Mouse (Mus musculus) mesoderm, embryonic 11.5 days (tissue): Measurements from ENCODE around the gene Ceacam18.

Experiments used
- DNase-seq: peaks from one replicate; pipeline ENCODE4 v3.0.0-alpha.2; 2012; ENCODE audit warnings: low read depth, low spot score

Gene Ceacam18

DNA sequence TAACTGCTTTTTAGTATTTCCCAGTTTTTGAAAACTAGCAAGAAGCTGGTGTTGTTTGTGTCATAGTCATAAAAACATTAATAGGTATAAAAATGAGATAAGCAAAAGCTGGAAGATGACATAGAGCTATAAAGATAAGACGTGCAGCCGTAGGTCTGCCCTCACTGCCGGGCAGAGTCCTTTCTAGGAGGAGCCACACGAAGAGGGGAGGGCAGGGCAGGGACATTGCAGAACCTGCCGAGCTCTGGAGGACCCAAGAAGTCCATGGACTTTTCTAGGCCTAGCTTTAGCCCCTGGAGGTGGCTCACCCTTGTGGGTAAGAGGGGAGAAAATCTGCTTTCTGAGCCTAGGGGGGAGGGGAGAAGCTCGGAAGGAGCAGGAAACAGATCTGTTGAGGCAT lies at the start of gene Ceacam18:
Gene Ceacam18, plus strand, starts transcription at position 208 of the 400 bp plus-strand sequence.
- DNase-seq = no peak

GRCm38 (mm10) chr7:43584790-43585189 lies 49.7 kb upstream of the Ceacam18 start:
- no peak for DNase-seq

DNA sequence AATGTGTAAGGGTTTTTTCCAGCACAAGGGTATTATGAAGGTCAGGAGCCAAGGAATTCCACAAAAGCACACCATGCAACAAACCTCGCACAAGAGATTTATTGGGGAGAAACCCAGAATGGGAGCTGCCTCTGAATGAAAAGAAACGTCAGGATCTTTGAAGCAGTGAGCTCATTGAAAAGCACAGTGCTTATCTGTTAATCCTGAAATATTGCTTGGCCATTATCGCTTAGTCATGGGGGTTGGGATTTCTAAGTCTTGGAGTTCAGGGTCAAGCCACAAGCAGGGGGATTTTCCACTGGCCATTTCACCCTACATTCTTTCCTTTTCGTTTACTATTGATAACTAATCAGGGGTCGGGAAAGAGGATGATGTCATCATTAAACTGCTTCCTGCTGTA lies 32.6 kb upstream of the Ceacam18 start:
- DNase-seq = peak; percentile 34

DNA sequence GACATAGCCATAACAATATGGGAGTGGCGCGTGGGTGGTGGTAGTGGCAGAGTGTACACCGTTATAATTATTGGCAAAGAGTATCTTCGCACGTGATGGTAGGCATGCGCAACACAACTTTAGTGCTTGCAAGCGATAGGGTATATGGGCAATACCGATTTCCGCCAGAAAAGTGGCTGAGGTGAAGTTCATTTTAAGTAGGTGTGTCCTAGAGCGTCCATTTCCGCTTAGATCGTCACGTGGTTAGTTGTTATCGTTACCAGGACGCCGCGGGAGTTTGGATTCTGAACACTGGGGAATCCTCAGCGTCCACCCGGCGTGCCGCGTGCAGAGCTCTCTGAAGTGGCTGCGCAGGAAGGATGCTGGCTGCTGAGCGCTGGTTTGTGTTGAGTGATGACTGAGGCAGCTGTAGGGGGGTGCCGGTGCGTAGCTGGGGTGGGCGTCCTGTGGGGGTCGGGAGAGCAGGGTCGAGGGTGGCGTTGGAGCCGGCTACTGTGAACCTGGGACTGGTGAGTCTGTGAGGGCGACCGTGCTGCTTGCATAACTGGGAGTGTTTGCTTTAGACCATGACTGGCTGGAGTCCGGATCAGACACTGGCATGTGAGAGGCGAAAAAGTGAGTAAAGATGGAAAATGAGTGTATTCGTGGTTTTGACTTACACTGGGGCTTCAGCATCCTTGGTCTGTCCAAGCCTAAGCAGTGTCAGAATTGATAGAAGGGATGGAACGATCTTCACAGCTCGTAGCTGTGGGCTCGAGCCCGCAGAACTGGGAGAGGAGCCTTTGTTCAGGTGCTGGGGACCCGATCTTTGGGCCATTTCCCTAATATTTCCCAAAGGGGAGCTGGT lies 27.4 kb upstream of the Ceacam18 start, which contains the start of gene Zfp819:
Gene Zfp819, plus strand, starts transcription at position 274 of the 847 bp plus-strand sequence.
- peak; percentile 81 for DNase-seq

GRCm38 (mm10) chr7:43607743-43608287 lies 26.7 kb upstream of the Ceacam18 start:
- no peak for DNase-seq

- DNase-seq = no peak
Measured at GRCm38 (mm10) chr7:43608316-43608824, 26.1 kb upstream of the Ceacam18 start.

DNA sequence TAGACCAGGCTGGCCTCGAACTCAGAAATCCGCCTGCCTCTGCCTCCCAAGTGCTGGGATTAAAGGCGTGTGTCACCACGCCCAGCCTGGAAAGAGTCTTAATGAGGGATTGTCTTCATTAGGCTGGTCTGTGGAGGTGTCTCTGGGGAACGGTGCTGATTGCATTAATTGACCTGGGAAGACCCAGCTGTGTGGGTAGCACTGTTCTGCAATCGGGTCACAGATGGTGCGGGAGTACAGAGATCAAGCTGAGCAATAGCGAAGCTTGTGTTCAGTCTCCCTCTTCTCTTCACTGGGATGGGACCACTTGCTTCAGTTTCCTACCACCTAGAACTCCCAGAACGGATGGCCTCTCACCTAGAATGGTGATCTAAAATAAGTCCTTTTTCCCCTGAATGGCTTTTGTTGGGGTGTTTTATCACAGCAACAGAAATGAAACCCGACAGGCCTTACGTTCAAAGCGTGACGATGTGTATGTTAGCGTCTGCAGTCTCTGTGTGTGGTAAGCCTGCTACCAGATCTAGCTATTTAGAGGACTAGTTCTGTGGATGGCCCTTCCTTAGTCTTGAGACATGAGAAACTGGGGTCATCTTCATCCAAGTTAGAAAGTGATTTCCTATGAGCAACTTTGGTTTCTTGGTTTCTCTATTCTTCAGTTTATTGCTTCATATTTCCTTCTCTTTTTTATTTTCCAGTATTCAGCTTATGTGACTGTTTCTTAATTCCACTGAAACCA lies 20.5 kb upstream of the Ceacam18 start:
- DNase-seq = no peak

DNA sequence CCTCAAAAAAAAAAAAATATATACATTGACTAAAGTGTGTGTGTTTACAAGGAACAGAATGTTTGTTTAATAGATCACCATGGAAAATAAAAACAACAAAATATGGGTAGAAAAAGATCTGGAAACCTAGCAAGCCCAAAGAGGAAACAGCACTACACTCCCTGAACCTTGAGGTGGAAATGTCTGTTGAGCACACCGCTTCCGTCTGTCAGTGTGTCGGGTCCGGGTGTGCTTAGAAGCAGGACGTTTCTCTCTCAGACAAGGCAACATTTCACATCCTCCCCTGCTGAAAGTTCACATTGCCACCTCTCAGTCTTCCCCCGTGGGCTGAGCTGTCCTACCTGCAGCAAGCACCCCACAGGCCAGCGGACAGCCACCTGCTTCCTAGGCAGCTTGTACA lies 11.6 kb upstream of the Ceacam18 start:
- DNase-seq = no peak

GRCm38 (mm10) chr7:43623819-43624218 lies 10.7 kb upstream of the Ceacam18 start:
- DNase-seq = peak; percentile 23

DNA sequence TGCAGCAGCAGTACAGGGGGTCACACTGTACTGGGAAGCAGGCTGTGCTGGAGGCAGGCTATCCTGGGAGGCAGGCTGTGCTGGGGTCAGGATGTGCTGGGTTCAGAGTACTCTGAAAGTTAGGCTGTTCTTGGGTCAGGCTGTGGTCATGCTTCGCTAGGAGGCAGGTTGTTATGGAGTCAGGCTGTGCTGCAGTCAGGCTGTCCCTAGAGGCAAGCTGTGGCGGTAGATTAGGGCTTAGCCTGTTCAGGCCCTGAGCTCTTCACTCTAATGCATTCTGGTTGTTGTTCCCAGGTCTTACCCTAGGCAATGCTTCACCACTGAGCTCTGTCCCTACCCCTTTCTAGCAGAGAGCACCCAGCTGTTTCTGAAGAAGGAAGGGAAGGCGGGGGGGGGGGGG lies 9.4 kb upstream of the Ceacam18 start:
- DNase-seq = no peak

- DNase-seq = no peak
Measured at GRCm38 (mm10) chr7:43625794-43626422, 8.6 kb upstream of the Ceacam18 start.

DNA sequence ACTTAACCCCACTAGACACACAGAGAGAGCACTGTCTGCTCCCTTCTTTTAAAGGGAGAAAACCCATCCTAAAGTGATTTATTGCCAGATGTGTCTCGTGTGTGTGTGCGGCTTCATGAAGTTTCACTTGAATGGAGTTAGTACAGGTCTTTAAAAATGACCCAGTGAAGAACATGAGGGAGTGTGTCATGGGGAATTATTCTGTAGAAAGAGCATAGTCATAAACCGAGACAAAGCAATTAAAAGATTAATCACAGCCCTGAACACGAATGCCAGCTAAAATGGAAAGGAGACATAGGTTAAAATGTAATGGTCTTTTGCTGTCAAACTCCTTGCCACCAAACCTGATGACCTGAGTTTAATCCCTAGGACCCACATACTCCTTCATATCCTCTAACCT lies 567 bp upstream of the Ceacam18 start:
- no peak for DNase-seq

DNA sequence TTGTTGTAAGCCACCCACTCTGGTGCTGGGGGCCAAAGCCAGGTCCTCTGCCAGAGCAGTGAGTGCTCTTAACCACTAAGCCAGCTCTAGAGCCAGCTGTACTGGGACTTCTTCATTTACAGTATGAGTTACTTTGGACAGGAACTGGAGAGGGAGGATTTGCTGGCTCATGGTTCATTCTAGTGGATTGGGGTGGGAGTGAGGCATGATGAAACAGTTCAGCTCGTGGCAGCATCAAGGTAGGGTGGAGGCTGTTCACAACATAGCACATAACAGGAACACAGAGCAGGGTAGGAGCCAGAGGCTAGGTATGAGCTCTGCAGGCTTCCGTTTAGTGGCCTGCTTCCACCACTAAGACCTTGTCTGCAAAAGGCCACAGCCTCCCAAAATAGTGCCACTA lies 1.7 kb downstream of the Ceacam18 start:
- DNase-seq = no peak

DNA sequence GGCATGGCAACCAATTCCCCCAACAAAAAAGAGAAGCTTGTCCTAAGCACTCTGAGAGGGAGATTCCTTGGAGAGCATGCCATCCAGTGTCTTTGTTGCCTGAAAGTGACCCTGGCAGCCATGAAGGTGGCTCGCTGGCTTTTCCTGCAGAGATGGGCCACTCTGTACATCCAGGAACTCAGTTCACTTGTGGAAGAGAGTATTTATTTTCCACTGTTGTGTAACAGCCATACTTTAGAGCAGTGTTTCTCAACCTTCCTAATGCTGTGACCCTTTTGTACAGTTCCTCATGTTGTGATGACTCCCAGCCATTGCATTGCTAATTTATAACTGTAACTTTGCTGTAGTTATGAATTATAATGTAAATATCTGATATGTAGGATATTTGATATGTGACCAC lies 2.6 kb downstream of the Ceacam18 start:
- no peak for DNase-seq

- DNase-seq = no peak
Measured at GRCm38 (mm10) chr7:43642587-43642986, 8.1 kb downstream of the Ceacam18 start.

DNA sequence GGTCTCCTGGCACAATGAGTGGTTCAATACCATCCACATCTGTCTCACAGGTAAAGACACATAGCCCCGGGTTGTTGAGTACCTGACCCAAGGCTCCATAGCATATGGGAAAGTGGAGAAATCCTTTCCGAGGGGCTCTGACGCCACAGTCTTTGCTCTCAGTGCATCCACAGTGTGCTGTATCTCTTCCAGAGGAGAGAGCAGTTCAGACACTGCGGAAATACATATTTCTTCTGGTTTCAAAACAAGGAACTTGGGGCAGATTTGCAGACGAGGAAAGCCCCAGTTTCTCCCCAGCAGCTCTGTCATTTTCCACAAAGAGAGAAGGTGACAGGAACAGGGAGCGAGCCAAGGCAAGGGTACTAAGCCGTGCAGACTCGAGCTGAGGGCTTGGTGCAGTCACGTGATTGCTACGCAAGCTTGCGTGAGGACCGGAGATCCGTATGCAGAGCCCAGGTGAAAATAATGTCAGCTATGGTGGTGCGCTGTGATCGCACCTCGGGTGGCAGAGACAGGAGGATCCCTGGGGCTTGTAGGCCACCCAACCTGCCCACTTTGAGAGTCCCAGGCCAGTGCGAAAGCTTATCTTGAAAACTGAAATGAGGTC lies 8.6 kb downstream of the Ceacam18 start:
- no peak for DNase-seq

DNA sequence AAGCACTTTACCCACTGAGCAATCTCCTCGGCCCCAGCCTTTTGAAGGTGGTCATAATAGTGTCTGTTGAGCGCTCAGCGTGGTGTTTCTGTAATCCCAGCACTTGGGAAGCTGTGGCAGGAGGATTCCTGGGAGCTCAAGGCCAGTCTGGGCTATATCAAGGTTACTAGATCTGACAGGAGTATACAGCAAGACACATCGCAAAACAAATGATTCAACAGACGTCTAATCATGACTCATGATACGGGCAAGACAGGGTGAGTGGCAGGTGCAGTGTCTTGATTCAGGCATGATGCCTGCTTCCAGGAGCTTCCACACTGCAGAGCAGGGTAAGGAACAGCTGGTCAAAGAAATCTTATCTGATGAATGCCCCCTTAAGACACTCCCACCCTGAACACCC lies 18.2 kb downstream of the Ceacam18 start:
- DNase-seq = no peak

DNA sequence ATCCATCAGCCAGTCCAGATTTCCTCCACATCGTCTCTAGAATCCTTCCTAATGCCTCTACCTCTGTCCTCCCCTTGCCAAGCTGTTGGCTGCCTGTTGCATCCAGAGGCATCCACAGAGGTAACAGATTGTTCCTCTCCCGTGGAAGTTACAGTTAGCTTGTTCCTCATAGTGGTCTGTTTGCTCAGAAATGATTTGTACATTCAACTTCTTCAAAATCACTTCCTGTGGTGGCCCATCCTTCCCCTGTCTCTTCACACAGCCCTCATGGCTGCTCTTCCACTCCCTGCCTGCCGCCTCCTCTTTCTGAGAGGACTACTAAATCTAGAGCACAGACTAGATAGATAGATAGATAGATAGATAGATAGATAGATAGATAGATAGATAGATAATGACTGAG lies 20.0 kb downstream of the Ceacam18 start:
- no peak for DNase-seq

DNA sequence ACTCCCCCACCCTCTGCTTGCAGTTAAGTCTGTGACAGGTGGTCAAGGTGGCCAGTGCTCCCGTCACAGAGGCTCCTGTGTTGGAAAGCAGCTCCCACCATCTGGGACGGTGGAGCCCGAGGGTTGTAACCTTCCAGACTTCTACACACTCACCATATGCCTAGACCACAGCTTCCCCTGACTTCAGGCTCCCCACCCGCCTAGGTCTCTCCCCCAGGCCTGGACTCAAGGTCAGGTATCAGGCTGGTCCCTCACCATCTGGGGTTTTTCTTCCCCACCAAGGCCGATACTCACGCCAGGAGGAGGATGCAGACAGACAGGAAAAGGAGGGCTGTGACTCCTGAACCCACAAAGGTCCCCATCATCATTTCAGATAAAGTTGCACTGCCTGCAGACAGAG lies 21.7 kb downstream of the Ceacam18 start:
- no peak for DNase-seq

- no peak for DNase-seq
Measured at GRCm38 (mm10) chr7:43660002-43660401, 25.5 kb downstream of the Ceacam18 start, which contains the start of gene Siglece. Gene Siglece, minus strand, starts transcription at chr7:43660161.

- DNase-seq = no peak
Measured at GRCm38 (mm10) chr7:43662804-43663203, 28.3 kb downstream of the Ceacam18 start.
